In genomic region chr7:99444012-99444411, GRCm38 (mm10) we compare ENCODE assay signal across 10 mouse cellular contexts. TPM values are rescaled to one million over a fixed set of nuclear protein-coding genes. Genes with fewer than 3 reads are reported as not detected.
DNase-seq lines count a peak whose midpoint lies in the region; TF ChIP-seq lines count a peak whose summit lies in the region.
"Had no signal": no experiment of that assay in that cellular context is flagged by ENCODE, and none has a peak within 500 bp of the region (broad histone marks: within the 10 kb centered on the region; RNA-seq: fewer than 3 reads in every experiment).

No protein-coding gene starts in this region.

- H3K4me3 ChIP-seq in layer of hippocampus, adult 2 months, result no peak overlapping the region
- H3K4me3 ChIP-seq in bone marrow macrophage, adult 2 months (ENCODE audit: insufficient read depth, low read length), result no peak overlapping the region
- H3K4me3 ChIP-seq: hindbrain, embryonic 12.5 days had no signal

- peak; percentile 77 for TF ChIP-seq CTCF in layer of hippocampus, adult 2 months (conservative IDR thresholded peaks at IDR 0.05)
- TF ChIP-seq CTCF in bone marrow macrophage, adult 2 months (IDR thresholded peaks at IDR 0.05; ENCODE audit: low read depth, low read length), result peak; percentile 94

- TF ChIP-seq POLR2A in bone marrow macrophage, adult 2 months (IDR thresholded peaks at IDR 0.05; ENCODE audit: borderline replicate concordance, low read depth, low read length), result no peak

- no peak for DNase-seq in layer of hippocampus, adult 2 months (ENCODE audit: low spot score in 2 of 2)
- no peak for DNase-seq in layer of hippocampus, postnatal 14 days (ENCODE audit: low spot score in 2 of 2)
- peak; percentile 48 for DNase-seq in thymus, postnatal 4 days
- DNase-seq in thymus, postnatal 10 days (ENCODE audit: low spot score in 2 of 2), result no peak
- DNase-seq in MN1 (ENCODE audit: low spot score), result no peak
- no peak for DNase-seq in frontal cortex, postnatal 25 days (ENCODE audit: low spot score in 2 of 2)
- DNase-seq: gastrocnemius, postnatal 25 days had no signal

- H3K27ac ChIP-seq in layer of hippocampus, adult 2 months, result no peak overlapping the region
- H3K27ac ChIP-seq in bone marrow macrophage, adult 2 months (ENCODE audit: insufficient read depth, low read depth, low read length), result no peak overlapping the region
- H3K27ac ChIP-seq: hindbrain, embryonic 12.5 days; macrophage had no signal

- peaks cover 7% of the 10 kb centered on the region; the same call in 1 of the 2 replicates for H3K4me1 ChIP-seq in bone marrow macrophage, adult 2 months (ENCODE audit: control insufficient read depth, insufficient read depth, low read length)

RNA-seq across cellular contexts. Expression of gene Klhl35, which starts 21.8 kb away (rescaled TPM):
- 1 to 10 TPM; 2.0 to 2.8 TPM for total RNA-seq in layer of hippocampus, adult 2 months (2021)
- 1 to 10 TPM; 4.4 to 4.9 TPM for total RNA-seq in layer of hippocampus, postnatal 14 days (2021)
- polyA plus RNA-seq in bone marrow macrophage, adult 2 months (2012; ENCODE audit: insufficient read depth, insufficient read length, missing spikeins), result 0.63 TPM in 1 of 2 replicates, not detected in the other
- total RNA-seq: gastrocnemius, postnatal 25 days had no signal
- polyA plus RNA-seq: macrophage had no signal

RNA-seq across cellular contexts. Expression of gene Rps3, which starts 39.5 kb away (rescaled TPM):
- 100 to 1,000 TPM; 278 to 289 TPM for total RNA-seq in layer of hippocampus, adult 2 months (2021)
- total RNA-seq in layer of hippocampus, postnatal 14 days (2021), result 100 to 1,000 TPM; 245 to 264 TPM
- 1,023 and 1,161 TPM in 2 replicates for polyA plus RNA-seq in bone marrow macrophage, adult 2 months (2012; ENCODE audit: insufficient read depth, insufficient read length, missing spikeins)
